Mouse (Mus musculus) lung, postnatal 14 days (tissue): ENCODE results near the gene Zfp366.
"Not testable (repeated sequence)": the region's sequence is repeated elsewhere in the genome, so short reads cannot be mapped to it uniquely, and the experiment has no call there.

Experiments used
- DNase-seq: peaks from one replicate; pipeline ENCODE4 v3.0.0; 2021

Gene Zfp366

DNA sequence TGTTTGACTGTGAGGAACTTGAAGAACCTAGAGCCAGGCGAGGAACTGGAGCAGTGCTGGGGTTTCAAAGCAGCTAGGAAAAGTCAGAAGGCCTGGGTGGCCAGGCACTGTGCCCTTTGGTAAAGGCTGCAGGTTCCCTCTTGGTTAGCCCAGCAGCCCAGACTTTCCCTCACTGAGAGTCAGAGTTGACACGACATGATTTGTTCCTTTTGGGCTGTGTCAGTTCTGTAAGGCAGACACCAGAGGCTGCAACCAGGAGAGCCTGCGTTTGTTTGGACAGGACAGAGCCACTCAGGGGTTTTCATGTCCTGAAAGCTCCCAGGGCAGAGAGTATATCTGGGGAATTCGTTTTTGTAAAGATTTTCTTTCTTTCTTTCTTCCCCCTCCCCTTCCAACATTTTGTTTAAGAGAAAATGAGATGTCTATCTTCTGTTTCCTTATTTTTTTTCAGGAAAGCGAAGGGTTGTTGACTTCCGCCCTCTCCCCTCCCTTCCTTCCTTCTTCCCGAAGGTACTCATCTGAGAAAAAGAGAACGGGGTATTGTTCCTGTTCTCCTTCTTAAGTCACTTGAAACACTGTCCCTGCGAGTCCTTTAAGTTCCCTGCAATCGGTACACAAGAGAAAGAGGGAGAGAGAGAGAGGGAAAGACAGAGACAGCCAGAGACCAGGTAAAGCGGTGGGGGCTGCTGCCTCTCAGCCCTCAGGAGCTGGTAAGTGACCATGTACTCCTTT, at the start of gene Zfp366:
Zfp366 (plus strand) TSS at position 669 of the 732 bp plus-strand sequence.
- no peak for DNase-seq

DNA sequence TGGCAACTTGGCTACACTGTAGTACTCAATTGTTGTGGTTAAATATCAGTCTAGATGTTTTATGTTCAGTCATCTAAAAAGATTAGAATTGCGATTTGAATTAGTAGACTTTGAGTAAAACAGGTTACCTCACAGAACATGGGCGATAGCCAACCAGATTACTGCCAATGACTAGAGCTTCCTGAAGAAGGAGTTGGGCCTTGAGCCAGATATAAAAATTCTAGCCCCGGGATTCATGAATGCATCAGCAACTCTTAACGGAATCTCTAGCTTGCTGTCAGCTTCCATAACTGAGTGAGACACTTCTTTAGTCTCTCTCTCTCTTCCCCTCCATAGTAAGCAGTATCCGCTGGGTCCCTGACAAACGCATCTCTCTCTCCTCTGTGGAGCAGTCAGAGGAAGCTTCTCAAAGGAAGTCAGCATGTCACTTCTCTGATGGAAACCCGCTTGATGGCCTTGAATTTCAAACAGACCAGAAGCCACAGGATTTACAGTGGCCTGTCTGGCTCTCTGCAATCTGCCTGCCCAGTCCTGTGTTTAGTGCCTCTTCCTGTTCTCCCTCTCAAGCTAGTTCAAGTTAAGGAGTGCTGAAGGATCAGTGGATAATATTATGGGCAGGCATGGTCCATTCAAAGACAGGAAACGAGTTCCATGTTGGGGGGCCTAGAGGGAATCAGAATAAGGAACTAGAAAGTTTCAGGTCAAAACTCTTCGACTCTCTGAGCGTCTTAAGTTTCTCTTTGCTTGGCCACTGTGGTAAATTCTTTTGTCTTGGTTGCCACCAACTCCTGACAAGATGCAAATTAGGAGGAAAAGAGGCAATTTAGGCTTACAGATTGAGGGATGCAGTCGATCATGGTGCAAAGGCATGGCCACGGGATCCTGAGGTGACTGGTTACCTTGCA, 46.0 kb upstream of the Zfp366 start:
- DNase-seq: no peak

DNA sequence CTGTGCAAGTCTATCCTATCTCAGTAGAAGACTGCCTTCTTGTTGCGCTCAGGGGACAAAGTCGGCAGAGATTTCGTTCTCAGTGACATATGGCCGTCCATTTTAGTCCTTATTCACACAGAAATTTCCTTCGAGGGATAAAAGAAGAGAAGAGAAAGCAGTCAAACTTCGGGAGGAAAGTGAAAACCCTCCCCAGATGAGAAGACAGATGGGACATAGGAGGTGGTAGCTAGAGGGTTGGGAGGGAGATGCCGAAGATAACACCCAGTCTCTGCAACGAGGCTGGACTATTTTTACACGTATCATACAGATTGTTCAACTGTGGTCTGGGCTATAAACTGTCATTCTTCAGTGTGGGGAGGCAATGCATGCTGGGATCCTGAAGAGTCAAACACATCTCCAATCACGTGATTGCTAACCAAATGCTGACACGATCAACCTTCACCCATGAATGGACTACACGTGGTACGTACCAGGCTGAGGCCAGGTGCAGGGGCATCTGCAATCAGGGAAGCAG, 38.2 kb upstream of the Zfp366 start:
- no peak for DNase-seq

DNA sequence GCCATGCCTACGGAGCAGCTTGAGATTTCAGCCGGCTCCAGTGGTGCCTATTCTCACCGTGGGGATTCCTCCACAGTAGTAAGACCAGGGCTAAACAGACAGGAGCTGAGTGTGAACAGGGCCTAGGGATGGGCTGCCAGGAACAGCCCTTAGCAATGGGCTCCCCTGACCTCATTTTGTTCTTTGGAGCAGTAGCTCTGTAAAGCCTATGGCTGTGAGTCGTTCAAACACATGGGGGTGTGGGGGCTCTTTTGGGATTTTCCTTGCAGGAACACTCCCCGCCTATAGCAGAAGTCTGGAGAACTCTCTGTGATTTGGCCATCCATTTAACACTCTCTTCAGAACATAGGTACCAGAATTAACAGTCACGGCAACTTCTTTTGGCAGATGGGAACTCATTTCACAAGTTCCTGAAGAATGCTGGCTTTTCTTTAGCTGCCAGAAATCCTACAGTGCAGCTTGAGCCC, 36.9 kb upstream of the Zfp366 start:
- no peak for DNase-seq

DNA sequence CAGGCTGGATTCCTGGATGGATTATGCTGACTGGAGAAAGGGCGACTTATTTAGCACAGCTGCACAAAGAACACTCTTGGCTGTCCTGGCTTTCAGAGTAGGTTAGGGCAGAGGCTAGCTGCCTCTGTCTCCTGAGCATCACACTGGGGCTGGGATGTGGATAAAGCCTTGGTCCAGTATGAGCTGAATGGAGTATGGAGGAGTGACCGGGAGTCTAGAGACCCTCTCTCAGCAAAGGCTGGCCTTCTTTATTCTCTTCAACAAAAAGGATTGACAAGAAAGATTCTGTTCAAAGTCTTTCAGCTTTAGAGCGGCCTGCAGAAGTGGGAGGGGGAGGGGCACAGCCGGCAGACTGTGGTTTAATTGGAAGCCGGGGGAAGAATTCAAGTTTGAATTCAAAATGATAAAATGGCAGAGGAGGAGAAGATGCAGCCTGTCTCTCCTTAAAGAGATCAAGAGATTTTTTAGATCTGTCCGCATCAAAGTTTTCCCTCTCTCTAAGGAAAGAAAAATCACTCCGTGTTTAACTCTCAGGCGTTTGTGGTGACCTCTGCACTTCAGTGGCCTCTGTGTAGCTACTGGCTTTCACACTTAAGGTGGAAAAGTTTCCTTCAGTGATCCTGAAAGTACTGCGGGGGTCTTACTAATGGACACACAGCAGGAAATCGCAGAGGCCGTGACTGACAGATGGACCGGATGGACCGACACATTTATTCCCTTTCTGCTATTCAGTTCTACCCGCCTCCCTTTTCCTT, 34.9 kb upstream of the Zfp366 start:
- no peak for DNase-seq

DNA sequence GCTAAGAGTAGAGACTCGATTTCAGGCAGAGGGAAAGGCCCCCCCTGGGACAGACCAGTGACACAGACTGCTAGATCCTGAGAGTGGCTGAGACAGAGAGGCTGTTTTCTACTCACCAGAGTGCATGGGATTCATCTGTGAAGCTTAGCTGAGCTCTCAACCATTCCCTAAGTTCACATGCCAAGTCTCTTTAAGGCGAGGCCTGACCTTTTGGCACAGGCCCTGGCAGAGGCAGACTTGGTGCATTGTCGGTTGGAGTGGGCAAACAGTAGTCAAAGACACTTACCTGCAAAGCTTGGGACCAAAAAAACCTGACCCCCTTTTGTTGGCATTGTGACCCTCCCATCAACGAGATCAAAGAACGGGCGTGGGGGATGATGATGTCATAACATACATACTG, 34.0 kb upstream of the Zfp366 start:
- no peak for DNase-seq

DNA sequence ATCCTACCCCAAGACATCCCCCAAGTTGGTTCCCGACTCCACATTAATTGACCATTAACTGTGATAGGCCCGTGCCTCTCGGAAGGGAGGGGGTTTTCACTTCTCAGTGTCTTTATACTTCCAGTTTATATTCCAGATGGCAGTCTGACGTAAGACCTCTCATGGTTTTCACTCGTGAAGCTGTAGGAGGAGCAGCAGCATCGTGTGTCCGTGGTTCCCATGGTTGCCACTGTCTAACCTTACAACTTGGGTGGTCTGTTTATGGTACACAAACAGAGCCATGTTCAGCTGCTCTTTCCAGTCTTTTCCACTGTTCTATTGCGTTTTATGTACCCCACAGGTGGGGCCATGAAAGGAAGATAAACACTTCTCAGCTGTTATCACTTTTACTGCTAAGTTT, 33.5 kb upstream of the Zfp366 start:
- no peak for DNase-seq

DNA sequence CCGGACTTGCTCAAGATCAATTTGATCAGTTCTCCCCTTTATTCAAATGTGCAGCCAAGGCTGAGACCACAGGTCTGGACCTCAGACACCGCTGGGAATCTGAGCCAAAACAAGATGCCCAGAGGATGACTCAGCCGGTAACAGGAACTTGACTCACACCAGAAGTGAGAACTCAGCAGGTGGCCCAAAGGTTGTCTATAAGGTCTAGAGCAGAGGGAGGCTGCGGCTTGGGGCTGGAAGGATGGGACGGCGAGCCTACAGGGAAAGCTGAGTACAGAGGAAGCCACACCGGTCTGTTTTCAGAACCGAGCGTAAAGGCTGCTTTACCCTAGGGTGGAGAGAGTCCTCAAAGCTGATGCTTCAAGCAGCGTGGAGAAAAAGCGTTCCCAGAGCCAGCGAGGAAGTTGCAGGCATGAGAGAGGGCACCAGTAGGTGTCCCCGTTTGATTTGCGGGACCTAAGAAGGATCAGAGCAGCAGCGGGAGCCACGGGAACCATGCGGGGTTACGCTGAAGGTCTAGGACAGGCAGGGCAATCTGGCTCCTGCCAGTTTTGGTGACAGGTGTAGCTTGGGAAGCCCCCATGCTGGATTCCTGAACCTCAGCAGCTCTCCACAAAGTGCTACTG, 32.2 kb upstream of the Zfp366 start:
- no peak for DNase-seq

DNA sequence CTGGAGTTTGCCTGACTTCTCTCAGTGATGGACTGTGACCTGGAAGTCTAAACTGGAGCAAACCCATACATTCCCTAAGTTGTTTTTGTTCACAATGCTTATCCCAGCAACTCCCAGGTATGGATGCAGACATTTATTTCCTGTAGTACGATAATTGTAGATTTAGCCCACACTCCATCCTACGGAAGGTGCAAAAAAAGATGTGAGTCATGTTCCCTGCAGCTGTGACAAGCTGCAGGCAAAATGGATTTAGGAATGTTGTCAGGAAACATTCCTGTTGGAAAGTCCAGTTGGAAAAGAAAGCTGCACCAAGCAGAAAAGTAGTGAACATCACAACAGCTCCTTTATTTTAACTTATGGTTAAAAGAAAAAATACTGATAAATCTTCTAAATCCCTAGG, 26.9 kb upstream of the Zfp366 start:
- no peak for DNase-seq

DNA sequence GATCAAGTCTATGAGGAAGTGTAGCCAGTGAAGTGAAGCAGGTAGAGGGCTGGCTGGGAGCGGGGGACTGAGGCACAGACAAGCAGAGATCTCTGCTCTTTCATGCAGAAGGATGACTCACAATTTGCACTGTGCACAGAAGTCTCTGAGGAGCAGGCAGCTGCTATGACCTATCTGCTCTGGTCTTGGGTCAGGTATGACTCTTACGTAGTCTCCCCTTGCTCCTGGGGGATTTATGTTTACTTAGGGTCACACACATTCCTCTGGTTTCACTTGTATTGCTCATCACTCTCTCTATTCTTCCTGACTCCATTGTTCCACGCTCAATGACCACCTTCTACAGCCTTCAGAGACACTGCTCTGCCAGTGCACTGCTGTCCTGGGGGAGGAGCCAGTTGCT, 25.9 kb upstream of the Zfp366 start:
- no peak for DNase-seq

DNA sequence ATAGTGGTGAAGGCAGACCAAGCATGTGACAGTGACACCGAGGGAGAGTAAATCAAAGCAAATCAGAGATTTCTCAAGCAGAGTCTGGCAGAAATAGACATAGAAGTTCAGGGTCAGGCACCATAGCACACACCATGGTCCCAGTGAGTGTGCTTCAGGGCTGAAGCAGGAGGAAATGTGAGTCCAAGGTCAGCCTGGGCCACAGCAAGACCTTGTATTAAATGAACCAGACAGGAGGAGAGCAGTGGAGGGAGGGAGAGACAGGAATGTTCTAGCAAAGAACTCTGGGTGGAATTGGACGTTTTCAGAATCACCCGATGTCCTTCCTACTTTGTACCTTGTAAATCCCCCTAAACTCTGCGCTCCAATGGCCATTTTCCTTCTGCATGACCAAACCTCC, 21.6 kb upstream of the Zfp366 start:
- DNase-seq: no peak

DNA sequence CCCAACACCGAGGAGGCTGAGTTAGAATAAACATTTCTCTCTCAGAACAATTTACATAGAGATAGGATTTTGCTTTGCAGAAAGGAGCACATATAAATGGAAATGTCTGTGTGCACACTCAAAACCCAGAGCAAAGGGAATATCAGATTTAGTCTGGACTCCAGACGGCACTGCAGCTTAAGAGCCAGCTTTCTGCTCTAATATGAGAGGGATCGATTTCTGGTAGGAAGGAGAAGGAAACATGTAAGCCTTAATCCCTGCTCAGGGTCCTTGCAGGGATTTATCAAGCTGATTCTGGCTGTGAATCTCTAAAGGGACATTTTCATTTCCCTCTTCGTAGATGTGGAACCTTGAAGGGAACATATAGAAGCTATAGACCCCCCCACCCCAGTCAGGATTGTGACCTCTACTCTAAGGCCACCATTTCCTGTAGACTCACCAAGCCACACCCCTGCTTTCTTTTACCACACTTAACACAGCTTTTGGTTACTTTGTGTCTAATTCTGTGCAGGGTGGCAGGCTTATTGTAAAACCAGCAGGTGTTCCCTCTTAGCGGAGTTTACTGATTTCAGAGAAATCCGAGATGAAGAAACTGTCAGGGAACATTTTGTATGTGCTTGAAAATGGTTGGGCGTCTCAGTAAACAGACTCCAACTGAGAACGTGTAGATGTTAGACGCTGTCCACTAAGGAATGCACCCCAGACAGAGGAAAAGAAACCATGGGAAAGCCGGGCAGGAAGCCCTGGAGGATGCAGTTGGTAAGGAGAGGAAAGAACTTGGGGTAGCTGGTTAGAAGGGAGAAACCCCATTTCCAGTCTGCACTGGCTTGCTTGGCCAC, 20.9 kb upstream of the Zfp366 start:
- no peak for DNase-seq

DNA sequence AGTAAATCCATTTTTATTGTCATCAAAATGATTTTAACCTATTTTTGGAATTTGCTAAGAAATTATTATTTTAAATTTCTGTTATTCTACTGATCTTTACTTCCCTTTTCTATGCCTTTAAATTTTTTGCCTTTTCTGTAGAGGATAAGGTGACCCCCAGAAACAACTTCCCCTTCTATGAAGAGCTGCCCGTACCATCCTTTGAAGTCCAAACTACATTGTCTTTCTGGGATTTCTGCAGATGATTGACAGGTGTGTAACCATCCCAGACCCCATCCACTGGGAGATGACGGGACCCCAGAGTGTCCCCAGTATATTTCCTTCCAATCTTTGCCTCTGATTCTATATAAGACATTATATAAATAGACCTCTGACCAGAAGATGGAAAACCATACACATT, 20.3 kb upstream of the Zfp366 start:
- no peak for DNase-seq

DNA sequence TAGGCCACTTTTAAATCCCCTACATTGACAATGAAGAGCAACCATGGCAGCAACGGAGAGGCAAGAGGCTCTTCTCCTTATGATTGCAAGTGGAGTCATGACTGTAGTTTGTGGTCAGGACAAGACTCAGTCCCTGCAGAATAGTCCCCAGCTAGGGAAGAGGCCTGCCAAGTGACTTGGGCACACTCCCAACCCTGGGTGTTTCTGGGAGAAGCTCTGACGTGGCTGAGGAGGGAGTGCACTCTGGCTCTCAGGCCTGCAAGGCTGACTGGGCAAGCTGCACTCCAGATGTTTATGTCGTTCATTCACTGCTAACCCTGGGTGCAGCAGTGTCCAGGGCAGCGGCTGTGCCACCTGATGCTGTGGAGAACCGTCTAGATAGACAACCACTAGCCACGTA, 15.2 kb upstream of the Zfp366 start:
- peak; percentile 82 for DNase-seq

DNA sequence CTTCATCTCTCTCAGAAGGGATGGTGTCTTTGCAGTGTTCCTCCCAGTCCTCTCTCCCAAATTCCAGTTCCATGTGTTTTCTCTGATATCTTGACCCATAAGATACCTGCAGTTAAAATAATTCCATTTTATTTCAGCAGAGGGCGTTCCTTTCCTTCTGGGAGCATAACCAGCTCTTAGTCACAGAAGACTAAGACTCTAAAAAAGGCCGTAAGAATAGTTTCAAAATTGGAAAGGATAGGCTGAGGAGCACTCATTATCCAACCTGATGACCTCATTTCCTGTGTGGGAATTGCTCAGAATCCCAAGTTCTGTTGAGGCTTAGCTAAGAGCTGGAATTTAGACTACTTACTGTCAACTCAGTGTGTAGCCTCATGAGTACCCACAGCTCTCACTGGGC, 14.3 kb upstream of the Zfp366 start:
- DNase-seq: no peak

DNA sequence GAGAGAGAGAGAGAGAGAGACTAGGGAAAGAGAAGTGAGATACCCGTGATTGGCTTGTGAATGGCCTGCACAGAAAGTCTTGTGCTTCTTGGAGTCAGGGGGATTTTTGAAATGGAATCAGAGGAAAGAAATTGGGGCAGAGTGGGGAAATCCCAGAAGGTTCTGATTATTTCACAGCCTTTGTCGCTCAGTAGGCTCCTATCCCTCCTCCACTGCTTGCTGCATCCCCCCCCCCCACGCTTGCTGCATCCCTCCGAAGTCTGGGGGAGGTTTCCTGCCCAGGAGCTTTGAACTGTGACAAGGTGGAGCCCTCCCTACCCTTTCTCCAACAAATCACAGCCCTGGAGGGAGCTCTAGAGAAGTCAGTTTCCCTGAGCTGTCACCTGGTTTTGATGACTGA, 10.8 kb upstream of the Zfp366 start:
- no peak for DNase-seq

DNA sequence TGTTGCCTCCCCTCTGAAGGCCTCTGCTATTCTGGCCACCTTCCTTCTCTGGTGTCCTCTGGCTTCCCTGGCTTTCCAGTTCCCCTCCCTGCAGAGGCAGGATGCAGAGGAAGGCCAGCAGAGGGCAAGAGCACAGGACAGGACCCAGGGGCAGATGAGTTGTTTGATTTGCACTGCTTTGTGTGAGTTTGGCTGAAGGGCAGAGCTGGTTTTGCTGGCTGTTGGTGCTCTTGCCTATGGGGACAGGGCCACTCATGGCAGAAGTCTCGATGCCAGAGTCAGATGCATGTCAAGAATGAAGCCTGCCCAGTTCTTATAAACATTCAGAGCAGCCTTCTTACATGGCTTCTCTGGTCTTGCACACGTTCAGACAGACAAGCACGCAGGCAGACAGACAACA, 1.8 kb upstream of the Zfp366 start:
- DNase-seq: not testable (repeated sequence)

DNA sequence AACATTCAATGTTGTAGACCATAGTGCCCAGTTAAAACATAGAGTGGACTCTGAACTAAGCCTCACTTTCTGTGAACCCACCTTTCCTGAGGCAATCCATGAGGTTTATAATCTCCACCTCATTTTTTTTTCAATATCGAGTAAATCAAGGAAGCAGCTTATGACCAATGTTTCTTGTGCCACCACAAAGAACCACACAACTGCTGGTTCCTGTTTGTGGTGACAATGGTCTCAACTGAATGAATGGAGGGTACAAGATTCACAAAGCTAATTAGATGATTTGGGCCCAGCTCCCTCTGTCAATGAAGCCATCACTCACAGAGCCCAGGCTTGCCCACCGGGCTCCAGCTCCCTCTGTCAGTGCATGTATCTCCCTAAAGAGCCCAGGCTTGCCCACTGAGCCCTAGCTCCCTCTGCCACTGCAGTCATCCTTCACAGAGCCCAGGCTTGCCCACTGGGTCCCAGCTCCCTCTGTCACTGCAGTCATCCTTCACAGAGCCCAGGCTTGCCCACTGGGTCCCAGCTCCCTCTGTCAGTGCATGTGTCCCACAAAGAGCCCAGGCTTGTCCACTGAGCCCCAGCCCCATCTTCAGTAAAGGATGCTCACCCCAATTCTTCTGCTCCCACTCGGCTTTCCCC, 1.2 kb upstream of the Zfp366 start:
- no peak for DNase-seq

DNA sequence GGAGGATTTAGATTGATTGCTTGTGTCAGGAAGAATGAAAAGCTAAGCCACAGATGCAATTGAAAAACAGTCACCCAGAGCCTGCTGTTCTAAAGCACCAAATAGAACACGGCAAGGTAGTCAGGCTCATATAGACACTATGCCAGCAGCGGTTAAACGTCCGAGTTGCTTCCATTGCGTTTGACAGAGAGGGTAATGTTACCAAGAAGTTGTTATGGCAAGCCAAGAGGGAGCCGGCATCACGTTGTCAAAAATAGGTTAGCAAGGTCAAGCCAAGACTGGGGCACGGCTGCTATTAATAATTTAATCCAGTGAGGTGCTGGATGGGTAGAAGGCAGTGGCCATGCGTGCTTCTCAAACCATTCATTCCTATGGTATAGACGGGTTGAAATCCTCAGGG, 950 bp downstream of the Zfp366 start:
- no peak for DNase-seq

DNA sequence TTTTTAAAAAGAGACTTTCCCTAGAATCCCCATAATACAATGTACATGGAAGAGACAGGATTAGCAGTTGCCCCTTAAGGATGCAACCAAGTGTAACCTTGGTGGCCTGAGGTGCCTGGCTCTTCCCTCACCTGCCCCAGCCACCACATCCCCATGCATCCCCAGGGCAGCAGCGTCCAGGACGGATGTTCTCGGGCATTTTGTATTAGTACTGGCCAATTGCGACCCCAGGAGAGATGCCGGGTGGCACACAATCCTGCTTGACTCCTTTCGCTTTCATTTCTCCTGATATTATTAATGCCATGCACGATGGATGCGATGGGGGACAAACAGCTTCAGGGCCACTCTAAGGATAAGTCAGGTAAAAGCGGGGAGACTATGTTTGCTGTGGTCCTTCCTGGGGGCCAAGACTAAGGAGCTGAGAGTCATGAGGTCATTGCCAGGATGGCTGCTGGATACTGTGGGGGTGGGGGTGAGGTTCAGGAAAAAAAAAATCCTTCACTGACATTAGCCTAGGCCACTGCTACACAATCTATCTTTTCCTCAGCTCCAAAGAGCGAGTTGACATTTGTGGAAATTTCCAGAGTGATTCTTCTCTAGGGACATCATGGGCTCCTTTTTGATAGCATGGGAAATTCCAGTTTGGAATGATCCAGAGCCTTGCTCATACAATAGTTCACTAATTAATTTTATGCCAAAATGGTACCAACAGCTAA, 1.7 kb downstream of the Zfp366 start:
- DNase-seq: no peak

DNA sequence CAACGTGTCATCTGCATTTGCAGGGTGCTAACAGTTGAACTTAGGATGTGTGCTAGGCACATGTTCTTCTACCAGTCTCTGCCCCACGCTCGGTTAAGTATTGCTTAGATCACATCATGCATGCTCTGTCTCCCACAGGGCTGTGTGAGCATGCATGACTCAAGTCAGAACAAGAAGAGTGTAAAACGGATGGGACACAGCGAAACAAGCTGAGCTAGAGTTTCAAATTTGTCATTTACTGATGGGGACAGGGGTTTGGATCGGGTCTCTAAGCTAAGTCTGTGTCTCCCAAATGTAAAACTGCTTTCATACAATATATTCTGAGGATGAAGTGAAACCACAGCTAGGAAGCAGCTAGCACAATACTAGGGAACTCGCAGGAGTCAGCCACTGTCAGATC, 2.2 kb downstream of the Zfp366 start:
- no peak for DNase-seq
